Mouse (Mus musculus) cerebellum, postnatal 25 days (tissue): ENCODE data around the gene Dtd1.

Source experiments
- DNase-seq, 2 experiments: peaks; one replicate each; pipeline ENCODE4 v3.0.0; 2021; ENCODE audit warnings: mixed read lengths in 2 of 2

The Dtd1 gene

GRCm38 (mm10) chr2:144718273-144718672, 118.6 kb downstream of the Dtd1 start:
- DNase-seq: peak in 1 of 2 experiments; percentile 18

- no peak for DNase-seq
These were observed 119.6 kb downstream of the Dtd1 start for GRCm38 (mm10) chr2:144719294-144719693.

- no peak for DNase-seq
These were observed 120.0 kb downstream of the Dtd1 start for GRCm38 (mm10) chr2:144719718-144720117.

- no peak for DNase-seq
These were observed 120.8 kb downstream of the Dtd1 start for GRCm38 (mm10) chr2:144720407-144720959.

GRCm38 (mm10) chr2:144724679-144725078, 125.0 kb downstream of the Dtd1 start:
- no peak for DNase-seq

GRCm38 (mm10) chr2:144727136-144727535, 127.4 kb downstream of the Dtd1 start:
- DNase-seq: no peak

- no peak for DNase-seq
These were observed 130.1 kb downstream of the Dtd1 start for GRCm38 (mm10) chr2:144729776-144730175.

- DNase-seq: no peak
These were observed 138.5 kb downstream of the Dtd1 start for GRCm38 (mm10) chr2:144738161-144738560.

GRCm38 (mm10) chr2:144738576-144738975, 138.9 kb downstream of the Dtd1 start:
- no peak for DNase-seq

GRCm38 (mm10) chr2:144740577-144740997, 140.9 kb downstream of the Dtd1 start:
- peak; percentile 49 to 72 for DNase-seq

- no peak for DNase-seq
These were observed 142.3 kb downstream of the Dtd1 start for GRCm38 (mm10) chr2:144741973-144742372.

GRCm38 (mm10) chr2:144743316-144743715, 143.6 kb downstream of the Dtd1 start:
- DNase-seq: no peak

- no peak for DNase-seq
These were observed 145.6 kb downstream of the Dtd1 start for GRCm38 (mm10) chr2:144745266-144745665.

GRCm38 (mm10) chr2:144746046-144746783, 146.5 kb downstream of the Dtd1 start:
- no peak for DNase-seq

- DNase-seq: no peak
These were observed 153.9 kb downstream of the Dtd1 start for GRCm38 (mm10) chr2:144753604-144754003.

- DNase-seq: no peak
These were observed 155.3 kb downstream of the Dtd1 start for GRCm38 (mm10) chr2:144755016-144755415.

GRCm38 (mm10) chr2:144760666-144761065, 161.0 kb downstream of the Dtd1 start:
- no peak for DNase-seq

GRCm38 (mm10) chr2:144763706-144764105, 164.0 kb downstream of the Dtd1 start:
- DNase-seq: no peak

GRCm38 (mm10) chr2:144764116-144764788, 164.6 kb downstream of the Dtd1 start:
- DNase-seq: no peak

- DNase-seq: no peak
These were observed 165.5 kb downstream of the Dtd1 start for GRCm38 (mm10) chr2:144765219-144765618.

- no peak for DNase-seq
These were observed 168.8 kb downstream of the Dtd1 start for GRCm38 (mm10) chr2:144768375-144769117.

GRCm38 (mm10) chr2:144769118-144769496, 169.4 kb downstream of the Dtd1 start:
- DNase-seq: no peak

GRCm38 (mm10) chr2:144769556-144769955, 169.9 kb downstream of the Dtd1 start:
- no peak for DNase-seq
